Mouse (Mus musculus): ENCODE measurements around the gene Hax1.
A peak's percentile ranks its signal among the peaks of the same experiment; 100 is the strongest.

Gene Hax1

DNA sequence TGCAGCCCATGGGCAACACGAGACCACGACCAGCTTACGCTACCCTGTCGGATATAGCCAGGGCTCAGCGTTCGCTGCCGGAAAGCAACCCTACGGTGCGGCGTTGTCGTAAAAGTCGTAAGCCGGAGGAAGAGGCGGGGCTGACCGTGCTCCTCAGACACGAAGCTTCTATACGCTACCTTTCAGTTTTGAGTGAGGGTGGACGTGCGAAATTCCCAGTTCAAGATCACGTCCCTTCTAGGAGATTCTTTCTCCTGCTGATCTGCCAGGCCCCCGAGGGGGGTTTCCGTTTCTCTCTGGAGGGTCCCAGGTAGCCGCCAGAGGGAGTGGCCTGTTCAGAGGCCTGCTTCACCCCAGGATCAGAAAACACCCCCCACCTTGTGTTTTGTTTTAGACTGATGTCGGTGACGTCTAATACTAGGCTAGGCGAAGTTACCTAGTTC, at the start of gene Hax1:
Hax1 (minus strand) TSS at position 169 of the 443 bp plus-strand sequence.
- DNase-seq (ENCODE audit: low read depth, low spot score): peak; percentile 95

DNA sequence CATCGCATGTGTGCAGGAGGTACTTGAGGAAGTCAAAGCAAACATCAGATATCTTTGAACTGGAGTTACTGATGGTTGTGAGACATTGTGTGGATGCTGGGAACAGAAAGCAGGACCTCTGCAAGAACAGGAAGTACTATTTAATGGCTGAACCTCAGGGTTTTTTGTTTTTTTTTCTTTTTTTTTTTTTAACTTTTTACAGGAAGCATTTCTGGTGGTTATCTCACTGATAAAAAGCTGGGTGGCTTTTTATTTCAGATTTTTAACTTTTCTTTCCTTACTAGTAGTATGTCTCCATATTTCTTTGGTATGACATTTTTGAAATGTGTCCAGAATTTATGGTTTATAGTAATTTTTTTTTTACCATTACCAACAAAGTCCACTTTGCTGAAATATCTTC, 37.7 kb upstream of the Hax1 start:
- DNase-seq (ENCODE audit: low read depth, low spot score): no peak

DNA sequence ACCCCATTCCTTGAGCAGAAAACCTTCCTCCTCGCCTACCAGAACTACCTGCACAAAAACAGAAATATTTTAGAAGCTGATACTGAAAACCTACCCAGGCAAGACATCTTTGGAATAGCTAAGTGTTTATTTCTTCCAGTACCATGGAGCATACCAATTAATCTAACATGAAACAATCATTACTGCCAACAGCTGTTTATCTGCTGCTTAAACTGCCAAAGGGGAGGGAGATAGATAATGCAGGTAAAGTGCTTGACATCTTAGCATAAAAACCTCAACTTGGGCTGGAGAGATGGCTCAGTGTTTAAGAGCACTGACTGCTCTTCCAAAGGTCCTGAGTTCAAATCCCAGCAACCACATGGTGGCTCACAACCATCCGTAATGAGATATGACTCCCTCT, 36.1 kb upstream of the Hax1 start:
- no peak for DNase-seq (ENCODE audit: low read depth, low spot score)

DNA sequence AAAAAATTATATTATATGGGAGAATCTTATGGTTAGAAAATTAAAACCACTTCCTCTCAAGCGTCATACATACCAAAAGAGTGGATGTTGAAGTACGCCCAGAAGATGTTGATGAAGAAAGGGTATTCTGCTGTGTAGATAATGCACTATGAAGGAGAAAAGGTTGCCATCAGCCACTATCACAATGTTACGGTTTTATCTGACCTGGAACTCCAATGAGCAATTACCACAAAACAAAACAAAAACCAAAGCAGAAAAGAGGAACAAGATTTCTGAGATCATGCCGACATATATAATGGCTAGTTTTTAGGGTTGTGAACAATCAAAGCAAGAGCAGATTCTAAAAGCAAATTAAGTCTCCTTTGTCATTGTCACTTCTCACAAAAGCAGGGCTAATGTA, 18.0 kb upstream of the Hax1 start:
- no peak for DNase-seq (ENCODE audit: low read depth, low spot score)

DNA sequence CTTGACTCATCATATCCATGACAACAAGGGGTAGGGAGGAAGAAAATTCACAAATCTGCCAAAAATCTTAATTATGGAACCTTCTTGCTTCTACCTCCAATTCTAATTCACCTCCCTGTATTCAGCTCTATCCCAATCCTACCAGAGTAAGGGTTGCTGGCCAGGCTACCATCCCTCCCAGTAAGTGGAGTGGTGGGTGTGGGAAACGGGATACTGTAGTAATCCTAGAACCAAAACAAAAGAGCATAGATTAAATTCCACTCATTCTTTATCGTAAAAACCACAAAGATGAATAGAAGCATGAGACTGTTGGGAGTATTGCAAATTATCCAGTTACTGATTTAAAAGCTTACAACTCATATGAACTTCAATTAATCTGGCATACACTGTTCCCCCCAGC, 11.7 kb upstream of the Hax1 start:
- no peak for DNase-seq (ENCODE audit: low read depth, low spot score)

DNA sequence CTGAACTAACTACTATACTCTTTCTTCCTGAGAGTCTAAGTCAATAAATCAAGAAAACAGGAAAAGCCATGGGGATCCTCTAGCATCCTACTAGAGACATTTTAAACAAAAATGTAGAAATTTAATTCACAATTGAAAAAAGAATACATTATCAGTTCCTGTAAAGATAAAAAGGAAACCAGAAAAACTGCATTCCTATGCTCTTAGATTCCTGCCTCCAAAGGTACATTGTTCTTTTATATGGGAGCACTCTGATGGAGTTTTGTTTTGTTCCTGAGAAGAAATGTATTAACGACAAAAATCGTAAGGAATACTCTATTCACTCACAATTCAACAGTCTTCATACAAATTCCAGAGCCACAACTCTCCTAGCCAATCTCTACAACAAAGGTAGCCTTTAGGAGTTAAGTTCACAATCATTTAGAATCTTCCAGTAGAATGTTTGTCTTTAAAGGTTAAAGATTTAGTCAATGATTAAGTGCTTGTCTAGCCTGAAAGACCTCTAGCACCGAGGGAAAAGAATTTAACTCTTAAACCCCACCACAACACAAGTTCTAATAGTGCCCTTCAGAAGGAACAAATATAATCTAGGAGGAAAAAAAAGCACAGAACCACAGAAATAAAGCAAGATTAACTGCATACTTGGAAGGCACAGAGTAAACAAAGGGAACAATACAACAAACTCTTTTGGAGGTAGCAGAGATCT, 5.7 kb upstream of the Hax1 start:
- DNase-seq (ENCODE audit: low read depth, low spot score): no peak

DNA sequence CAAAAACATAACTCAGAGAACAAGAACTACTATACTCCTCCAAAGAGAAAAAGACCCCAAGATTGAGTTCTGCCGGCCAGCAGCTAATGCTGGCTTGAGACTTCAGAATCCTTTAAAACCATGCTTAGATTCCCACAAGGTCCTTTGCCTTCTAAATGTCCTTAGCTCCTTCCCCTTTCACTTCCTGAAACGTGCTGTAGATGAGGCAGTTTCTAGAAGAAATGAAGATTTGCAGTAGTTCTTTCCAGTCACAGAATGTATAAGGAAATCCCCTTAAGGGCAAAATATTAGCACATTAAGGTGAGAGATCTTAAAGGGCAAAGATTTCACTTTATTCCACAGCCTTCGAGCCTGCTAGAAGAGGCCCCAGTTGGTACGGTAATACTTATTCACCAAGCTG, 1.2 kb upstream of the Hax1 start:
- DNase-seq (ENCODE audit: low read depth, low spot score): no peak

DNA sequence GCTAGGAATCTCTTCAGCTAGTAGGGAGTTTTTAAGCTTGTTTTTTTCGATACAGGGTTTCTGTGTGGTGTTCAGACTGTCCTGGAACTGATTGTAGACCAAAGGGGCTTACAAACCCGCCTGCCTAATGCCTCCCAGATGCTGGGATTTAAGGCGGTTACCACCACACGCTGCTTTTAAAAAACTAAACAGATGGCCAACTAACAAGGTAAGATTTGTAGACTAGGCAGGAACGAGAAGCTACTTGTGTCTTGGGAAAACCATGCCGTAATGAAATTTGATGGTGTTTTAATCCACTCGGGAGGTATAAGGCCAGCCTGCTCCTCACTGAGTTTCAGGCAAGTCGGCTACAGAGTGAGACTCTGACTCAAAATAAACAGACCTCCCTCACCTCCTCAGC, 510 bp upstream of the Hax1 start:
- no peak for DNase-seq (ENCODE audit: low read depth, low spot score)

DNA sequence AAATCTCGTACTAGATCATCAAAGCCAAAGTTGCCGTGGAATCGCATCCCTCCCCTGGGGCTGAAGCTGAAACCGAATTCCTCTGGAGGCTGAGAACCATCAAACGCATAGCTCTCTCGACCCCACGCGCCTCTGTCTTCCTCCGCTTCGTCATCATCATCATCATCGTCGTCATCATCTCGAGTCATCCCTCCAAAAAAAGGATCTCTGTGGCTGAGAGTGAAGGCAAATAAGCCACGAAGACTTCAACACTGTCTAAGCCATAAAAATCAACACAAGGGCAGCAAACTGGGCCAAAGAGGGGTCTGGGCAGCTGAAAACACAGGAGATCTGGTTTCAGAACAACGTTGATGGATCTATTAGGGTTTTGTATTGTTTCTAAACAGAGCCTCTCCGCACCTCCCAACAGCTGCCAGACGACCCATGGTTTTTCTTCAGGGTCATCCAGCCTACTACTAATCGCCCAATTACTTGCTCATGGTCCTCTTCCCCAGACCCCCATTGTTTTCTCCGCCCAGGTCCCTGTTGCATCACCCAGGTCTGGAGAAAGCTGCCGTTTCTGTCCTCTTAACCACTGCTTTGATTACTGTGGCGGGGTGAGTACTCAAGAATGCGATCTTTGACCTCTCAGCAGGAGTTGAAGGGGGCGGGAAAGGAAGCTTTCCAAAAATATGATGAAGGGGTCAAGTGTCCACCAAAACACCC, 637 bp downstream of the Hax1 start:
- peak; percentile 59 for DNase-seq (ENCODE audit: low read depth, low spot score)

DNA sequence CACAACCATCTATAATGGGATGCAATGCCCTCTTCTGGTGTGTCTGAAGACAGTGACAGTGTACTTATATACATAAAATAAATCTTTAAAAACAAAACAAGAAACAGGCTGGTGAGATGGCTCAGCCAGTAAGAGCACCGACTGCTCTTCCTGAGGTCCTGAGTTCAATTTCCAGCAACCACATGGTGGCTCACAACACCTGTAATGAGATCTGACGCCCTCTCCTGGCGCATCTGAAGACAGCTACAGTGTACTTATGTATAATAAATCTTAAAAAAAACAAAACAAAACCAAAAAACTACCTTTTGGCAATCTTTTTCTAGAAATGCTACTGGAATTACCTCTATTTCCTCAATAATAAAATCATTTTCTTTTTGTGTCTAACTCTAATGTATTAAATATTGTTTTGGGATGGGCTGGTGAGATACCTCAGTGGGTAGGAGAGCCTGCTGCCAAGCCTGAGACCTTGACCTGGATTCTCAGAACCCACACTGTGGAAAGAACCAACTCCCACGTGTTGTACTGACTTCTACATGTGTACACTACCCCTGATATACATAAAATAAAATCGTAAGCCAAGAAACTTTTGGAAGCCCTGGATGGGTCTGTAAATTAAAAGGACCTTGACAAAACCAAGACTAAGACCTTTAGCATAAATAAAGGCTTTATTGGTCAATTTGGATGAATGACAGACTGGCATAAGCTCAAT, 3.6 kb downstream of the Hax1 start:
- DNase-seq (ENCODE audit: low read depth, low spot score): no peak

DNA sequence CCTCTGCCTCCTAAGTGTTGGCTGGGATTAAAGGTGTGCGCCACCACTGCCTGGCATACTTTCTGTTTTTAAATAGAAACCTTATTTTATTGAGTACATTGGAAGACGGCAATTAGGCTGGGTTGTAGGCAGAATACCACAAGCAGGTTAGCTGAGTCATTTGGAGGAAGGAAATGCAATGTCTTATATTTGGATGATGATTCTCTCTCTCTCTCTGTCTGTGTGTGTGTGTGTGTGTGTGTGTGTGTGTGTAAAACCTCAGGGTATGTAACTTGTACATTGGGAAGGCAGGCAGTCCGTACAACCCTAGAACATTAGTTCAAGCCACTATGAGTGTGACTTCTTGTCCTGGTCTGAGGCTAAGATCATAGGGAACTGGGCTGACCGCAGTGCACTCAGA, 10.8 kb downstream of the Hax1 start:
- no peak for DNase-seq (ENCODE audit: low read depth, low spot score)

DNA sequence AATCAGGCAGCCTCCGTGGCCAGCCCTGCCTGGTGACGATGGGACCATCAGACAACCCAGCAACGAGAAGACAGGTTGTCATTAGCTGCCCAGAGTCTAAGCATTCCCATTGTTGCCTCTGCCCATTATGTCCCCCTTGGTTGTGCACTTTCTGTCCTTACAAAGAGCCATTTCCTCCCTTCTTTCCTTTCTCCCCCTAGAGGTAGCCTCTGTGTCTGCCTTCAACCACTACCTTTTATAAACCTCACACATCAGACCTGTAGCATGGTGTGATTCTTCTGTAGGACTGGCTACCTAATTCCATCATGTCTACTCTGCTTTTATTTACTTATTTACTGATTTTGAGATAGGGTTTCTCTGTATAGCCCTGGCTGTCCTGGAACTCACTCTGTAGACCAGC, 11.4 kb downstream of the Hax1 start:
- DNase-seq (ENCODE audit: low read depth, low spot score): no peak

DNA sequence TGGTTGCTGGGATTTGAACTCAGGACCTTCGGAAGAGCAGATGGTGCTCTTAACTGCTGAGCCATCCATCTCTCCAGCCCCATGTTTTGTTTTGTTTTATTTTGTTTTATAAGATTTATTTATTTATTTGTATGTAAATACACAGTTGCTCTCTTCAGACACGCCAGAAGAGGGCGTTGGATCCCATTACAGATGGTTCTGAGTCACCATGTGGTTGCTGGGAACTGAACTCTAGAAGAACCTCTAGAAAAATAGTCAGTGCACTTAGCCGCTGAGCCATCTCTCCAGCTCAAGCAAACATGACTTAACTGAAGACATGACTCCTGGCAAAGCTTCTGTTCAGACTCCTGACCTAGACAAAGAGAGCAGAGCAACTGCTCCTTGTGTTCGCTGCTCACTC, 16.2 kb downstream of the Hax1 start:
- no peak for DNase-seq (ENCODE audit: low read depth, low spot score)

DNA sequence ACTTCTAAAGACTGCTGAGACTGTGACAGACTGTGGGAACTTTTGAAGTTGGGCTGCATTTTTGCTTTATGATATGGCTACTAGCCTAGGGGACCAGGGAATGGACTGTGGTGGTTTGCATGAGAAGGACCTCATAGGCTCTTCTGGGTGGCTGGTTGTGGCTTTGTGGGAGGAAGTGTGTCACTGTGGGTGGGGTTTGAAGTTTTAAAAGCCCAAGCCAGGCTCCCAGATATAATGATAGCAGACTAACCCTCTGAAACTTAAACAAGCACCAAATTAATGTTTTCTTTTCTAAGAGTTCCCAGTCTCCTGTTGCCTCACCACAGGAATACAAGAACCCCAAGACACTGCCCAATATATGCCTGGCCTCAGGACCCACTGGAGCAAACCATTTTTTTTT, 21.7 kb downstream of the Hax1 start:
- no peak for DNase-seq (ENCODE audit: low read depth, low spot score)

DNA sequence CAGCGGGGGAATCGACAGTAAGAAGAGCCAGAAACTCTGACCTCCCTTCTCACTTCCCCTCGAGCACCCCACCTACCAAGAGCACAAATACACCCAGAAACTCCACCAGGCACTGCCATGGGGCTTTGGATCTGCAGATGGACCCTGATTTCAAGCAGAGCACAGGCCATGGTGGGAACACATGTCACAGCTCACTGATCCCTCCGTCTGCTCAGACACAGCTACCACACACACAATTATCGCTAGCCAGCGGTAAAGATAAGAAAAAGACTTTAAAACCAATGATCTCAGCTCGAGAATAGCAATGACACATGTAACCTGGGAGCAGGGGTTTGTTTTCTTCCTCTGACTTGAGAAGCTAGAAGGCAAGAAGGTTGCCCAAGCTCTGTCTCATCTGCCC, 30.1 kb downstream of the Hax1 start:
- no peak for DNase-seq (ENCODE audit: low read depth, low spot score)

DNA sequence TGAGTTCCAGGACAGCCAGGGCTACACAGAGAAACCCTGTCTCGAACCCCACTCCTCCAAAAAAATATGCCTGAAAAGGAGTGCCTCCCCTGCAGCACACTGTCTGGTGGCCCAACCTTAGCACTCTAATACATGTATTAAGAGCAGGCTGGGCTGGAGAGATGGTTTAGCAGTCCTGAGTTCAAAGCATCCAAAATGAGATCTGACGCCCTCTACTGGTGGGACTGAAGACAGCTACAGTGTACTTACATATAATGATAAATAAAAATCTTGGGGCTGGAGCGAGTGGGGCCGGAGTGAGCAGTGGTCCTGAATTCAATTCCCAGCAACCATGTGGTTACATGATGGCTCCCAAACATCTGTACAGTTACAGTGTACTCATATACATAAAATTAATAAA, 31.6 kb downstream of the Hax1 start:
- DNase-seq (ENCODE audit: low read depth, low spot score): peak; percentile 71

DNA sequence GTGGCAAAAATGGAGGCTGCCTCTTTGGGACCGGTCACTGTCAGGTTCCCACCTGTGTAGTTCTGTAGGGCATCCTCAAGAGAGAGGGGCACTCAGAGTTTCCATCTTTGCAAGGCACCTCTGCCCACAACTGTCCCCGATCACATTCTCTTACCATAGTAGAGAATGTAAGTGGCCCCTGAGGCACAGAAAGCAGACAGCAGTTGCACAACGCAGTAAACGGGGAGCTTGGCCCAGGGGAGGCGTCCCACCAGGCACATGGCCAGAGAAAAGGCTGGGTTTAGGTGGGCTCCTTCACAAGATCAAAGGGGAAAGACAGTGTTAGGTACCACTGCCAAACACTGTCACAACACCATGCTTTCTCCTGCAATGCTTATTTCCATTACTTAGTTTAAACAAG, 32.6 kb downstream of the Hax1 start:
- no peak for DNase-seq (ENCODE audit: low read depth, low spot score)

DNA sequence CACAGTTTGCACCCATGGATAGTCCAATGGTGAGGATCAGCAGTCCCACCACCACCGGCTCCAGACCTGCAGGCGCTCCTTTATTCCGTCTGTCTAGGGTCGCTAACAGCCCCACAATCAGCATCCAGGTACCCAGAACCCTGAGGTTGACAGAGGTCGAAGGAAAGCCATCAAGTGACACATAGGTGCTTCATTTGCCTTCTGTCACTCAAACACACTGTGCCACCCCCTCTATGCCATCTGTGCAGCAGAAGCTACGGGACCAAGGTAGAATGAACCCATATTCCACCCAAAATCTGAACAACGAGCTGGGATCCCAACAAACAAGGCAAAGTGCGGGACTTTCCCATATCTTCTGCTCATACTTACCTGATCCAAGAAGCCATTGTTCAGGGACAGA, 33.0 kb downstream of the Hax1 start:
- no peak for DNase-seq (ENCODE audit: low read depth, low spot score)

DNA sequence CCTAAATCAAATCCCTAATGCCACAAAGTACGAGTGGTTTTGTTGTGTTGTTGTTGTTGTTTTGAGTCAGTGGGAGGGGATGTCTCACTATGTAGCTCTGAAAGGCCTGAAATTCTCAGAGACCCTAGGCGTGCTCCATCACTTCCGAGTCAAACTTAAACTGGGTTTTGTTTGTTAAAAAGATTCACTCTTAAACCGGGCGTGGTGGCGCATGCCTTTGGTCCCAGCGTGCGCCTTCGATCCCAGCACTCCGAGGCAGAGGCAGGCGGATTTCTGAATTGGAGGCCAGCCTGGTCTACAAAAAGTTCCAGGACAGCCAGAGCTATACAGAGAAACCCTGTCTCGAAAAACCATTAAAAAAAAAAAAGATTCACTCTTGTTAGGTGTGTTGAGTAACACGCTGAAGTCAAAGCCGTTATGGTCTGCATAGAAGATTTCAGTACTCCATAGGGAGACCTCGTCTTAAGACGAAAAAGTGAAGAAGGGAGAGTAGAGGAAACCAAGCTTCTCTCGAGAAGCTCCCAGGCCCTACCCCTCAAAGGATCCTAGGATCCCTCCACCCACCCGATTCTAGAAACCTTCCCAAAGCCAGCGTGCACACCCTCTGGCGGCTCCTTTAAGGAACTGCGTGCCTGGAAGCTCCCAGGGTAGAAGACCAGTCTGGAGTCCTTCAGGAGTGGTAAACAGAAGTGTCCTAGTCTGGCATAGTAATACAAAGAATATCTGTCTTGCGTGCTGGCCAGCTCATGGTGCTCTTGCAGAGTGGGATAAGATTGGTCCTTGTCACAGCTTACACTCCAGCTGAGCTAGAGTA, 34.4 kb downstream of the Hax1 start:
- DNase-seq (ENCODE audit: low read depth, low spot score): peak; percentile 74

DNA sequence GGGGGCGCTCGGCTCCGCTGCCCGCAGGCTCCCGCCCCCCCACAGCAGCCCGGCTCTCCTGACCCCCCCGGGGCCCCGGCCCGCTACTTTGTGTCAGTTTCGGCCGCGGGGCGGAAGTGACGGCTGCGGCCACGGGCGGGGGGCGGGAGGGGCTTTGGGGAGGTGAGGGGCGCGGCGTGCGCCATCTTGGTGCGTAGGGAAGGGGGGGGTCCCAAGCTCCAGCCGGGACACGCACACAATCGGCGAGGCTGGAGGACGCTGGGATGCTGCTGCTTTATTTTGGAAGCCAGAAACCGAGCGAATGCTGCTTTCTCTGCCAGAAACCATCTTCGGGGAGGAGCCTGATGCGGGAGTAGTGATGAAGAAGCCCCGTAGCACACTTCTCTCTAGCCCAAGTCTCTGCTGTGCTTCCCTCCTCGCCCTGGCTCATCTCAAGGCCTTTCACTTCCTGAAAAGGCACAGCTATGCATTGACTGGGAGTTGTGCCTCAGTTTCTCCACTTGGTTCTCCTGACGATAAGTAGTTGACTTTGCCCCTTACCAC, 35.3 kb downstream of the Hax1 start, which contains the start of gene Atp8b2:
Atp8b2 (minus strand) TSS at position 288 of the 543 bp plus-strand sequence.
- peak; percentile 83 for DNase-seq (ENCODE audit: low read depth, low spot score)

DNA sequence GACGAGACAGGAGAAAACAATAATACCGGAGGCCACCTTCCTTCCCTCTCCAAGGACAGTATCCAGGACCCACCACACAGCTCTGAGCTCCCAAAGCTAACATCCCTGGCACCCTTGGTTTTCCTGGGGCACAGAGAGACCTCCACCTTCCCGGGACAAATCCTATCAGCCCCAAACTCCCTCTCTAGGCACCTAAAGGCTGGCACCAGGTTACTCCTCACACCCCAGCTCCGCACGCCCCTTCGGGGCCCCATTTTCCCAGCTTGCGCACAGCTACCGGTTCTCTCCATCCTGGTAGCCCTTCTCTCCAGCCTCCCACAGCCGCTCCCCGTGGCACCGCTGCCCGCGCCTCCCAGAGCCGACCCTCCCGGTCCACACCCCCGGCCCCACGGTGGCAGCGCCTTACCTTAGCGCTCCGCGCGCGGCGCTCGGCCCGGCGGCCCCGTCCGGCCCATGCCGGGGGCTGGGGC, 35.8 kb downstream of the Hax1 start:
- DNase-seq (ENCODE audit: low read depth, low spot score): no peak
